Mouse (Mus musculus): Measurements from ENCODE around the gene Cdk5r1. TPM values are rescaled to one million over a fixed set of nuclear protein-coding genes. Genes with fewer than 3 reads are reported as not detected.
"Not testable (repeated sequence)": the region's sequence is repeated elsewhere in the genome, so short reads cannot be mapped to it uniquely, and the experiment has no call there.

Gene Cdk5r1
- polyA plus RNA-seq, 1 experiment from 2014 or later: 0.75 TPM

GRCm38 (mm10) chr11:80446916-80447315 lies 29.9 kb upstream of the Cdk5r1 start:
- Histone ChIP-seq H3K9me3 (ENCODE audit: control insufficient read depth, low read length) (no peaks in the 10 kb centered on the region), H3K4me2 (replicated peaks; ENCODE audit: low read depth) (no peak overlapping the region), H3K27ac (replicated peaks) (no peak overlapping the region), H3K4me1 (replicated peaks; ENCODE audit: control insufficient read depth, insufficient read depth) (no peaks in the 10 kb centered on the region), H3K9ac (ENCODE audit: low read length) (no peak overlapping the region), H3K36me3 (ENCODE audit: control insufficient read depth, insufficient read depth, low read length) (peaks cover 11% of the 10 kb centered on the region), H3K4me3 (ENCODE audit: low read depth, low read length) (no peak overlapping the region), H3K27me3 (ENCODE audit: control insufficient read depth, insufficient read depth, low read length) (no peaks in the 10 kb centered on the region)
- WGBS: 91% methylated on average over 3 of the region's 3 CpGs
- no peak for TF ChIP-seq EP300 (optimal IDR thresholded peaks at IDR 0.05)
- no peak for TF ChIP-seq CTCF (IDR thresholded peaks at IDR 0.05; ENCODE audit: low read depth)
- DNase-seq (ENCODE audit: low spot score) (no peak), ATAC-seq (ENCODE audit: low FRiP score, low TSS enrichment) (no peak)

GRCm38 (mm10) chr11:80449859-80450258 lies 27.0 kb upstream of the Cdk5r1 start:
- no peak for ATAC-seq (ENCODE audit: low FRiP score, low TSS enrichment)
- Histone ChIP-seq H3K27ac (replicated peaks) (no peak overlapping the region), H3K36me3 (ENCODE audit: control insufficient read depth, insufficient read depth, low read length) (peaks cover 10% of the 10 kb centered on the region), H3K27me3 (ENCODE audit: control insufficient read depth, insufficient read depth, low read length) (no peaks in the 10 kb centered on the region), H3K4me2 (replicated peaks; ENCODE audit: low read depth) (no peak overlapping the region), H3K4me3 (ENCODE audit: low read depth, low read length) (no peak overlapping the region), H3K9ac (ENCODE audit: low read length) (no peak overlapping the region), H3K9me3 (ENCODE audit: control insufficient read depth, low read length) (no peaks in the 10 kb centered on the region), H3K4me1 (replicated peaks; ENCODE audit: control insufficient read depth, insufficient read depth) (no peaks in the 10 kb centered on the region)
- no peak for DNase-seq (ENCODE audit: low spot score)
- 93% methylated on average over 2 of the region's 2 CpGs for WGBS
- peak; percentile 22; the same call in 1 of the 2 replicates for TF ChIP-seq CTCF (IDR thresholded peaks at IDR 0.05; ENCODE audit: low read depth)
- TF ChIP-seq EP300 (optimal IDR thresholded peaks at IDR 0.05): no peak

DNA sequence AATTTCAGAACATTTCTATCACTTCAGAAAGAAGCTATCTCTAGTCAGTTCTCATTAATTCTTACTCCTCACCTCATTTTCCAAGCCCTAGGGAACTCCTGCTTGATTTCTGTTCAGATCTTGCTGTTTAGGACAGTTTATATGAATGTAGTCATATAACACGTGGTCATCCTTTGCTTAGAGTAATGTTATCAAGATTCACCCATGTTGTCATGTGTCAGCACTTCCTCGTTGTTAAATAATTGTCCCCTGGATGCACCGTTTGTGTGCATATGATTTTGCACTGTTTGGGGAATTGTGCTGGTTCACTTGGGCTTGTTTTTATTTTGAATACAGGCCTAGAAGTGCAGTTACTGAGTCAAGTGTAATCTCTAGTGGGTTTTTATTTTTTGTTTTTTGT lies 24.6 kb upstream of the Cdk5r1 start:
- H3K4me2 ChIP-seq (replicated peaks; ENCODE audit: low read depth): no peak overlapping the region
- peaks cover 3% of the 10 kb centered on the region; the same call in 1 of the 2 replicates for H3K36me3 ChIP-seq (ENCODE audit: control insufficient read depth, insufficient read depth, low read length)
- ATAC-seq (ENCODE audit: low FRiP score, low TSS enrichment): no peak

GRCm38 (mm10) chr11:80453198-80453597 lies 23.6 kb upstream of the Cdk5r1 start:
- no peak overlapping the region for H3K9ac ChIP-seq (ENCODE audit: low read length)
- TF ChIP-seq CTCF (IDR thresholded peaks at IDR 0.05; ENCODE audit: low read depth) (no peak), EP300 (optimal IDR thresholded peaks at IDR 0.05) (no peak)
- ATAC-seq (ENCODE audit: low FRiP score, low TSS enrichment): no peak
- WGBS: 93% methylated on average over 1 of the region's 1 CpGs
- no peak overlapping the region for H3K4me3 ChIP-seq (ENCODE audit: low read depth, low read length)
- no peaks in the 10 kb centered on the region for H3K27me3 ChIP-seq (ENCODE audit: control insufficient read depth, insufficient read depth, low read length)
- no peaks in the 10 kb centered on the region for H3K9me3 ChIP-seq (ENCODE audit: control insufficient read depth, low read length)
- no peak for DNase-seq (ENCODE audit: low spot score)
- H3K4me1 ChIP-seq (replicated peaks; ENCODE audit: control insufficient read depth, insufficient read depth): no peaks in the 10 kb centered on the region
- no peak overlapping the region for H3K4me2 ChIP-seq (replicated peaks; ENCODE audit: low read depth)
- H3K36me3 ChIP-seq (ENCODE audit: control insufficient read depth, insufficient read depth, low read length): peaks cover 7% of the 10 kb centered on the region; the same call in 1 of the 2 replicates
- no peak overlapping the region for H3K27ac ChIP-seq (replicated peaks)

More for the DNA sequence above, 24.6 kb upstream of the Cdk5r1 start:
- no peak overlapping the region for H3K9ac ChIP-seq (ENCODE audit: low read length)
- no peak overlapping the region for H3K27ac ChIP-seq (replicated peaks)
- no peak for DNase-seq (ENCODE audit: low spot score)
- H3K9me3 ChIP-seq (ENCODE audit: control insufficient read depth, low read length): no peaks in the 10 kb centered on the region
- whole genome bisulfite sequencing: 84% methylated on average over 3 of the region's 3 CpGs
- H3K4me3 ChIP-seq (ENCODE audit: low read depth, low read length): no peak overlapping the region
- no peaks in the 10 kb centered on the region for H3K4me1 ChIP-seq (replicated peaks; ENCODE audit: control insufficient read depth, insufficient read depth)
- TF ChIP-seq EP300 (optimal IDR thresholded peaks at IDR 0.05): no peak
- no peak for TF ChIP-seq CTCF (IDR thresholded peaks at IDR 0.05; ENCODE audit: low read depth)
- H3K27me3 ChIP-seq (ENCODE audit: control insufficient read depth, insufficient read depth, low read length): no peaks in the 10 kb centered on the region

GRCm38 (mm10) chr11:80463605-80464130 lies 13.2 kb upstream of the Cdk5r1 start:
- 0 out of 2 replicates have a peak, but pooled peaks have one; percentile 1 for TF ChIP-seq CTCF (IDR thresholded peaks at IDR 0.05; ENCODE audit: low read depth)
- H3K4me3 ChIP-seq (ENCODE audit: low read depth, low read length); ATAC-seq (ENCODE audit: low FRiP score, low TSS enrichment); H3K4me1 ChIP-seq (replicated peaks; ENCODE audit: control insufficient read depth, insufficient read depth); H3K27me3 ChIP-seq (ENCODE audit: control insufficient read depth, insufficient read depth, low read length); H3K9ac ChIP-seq (ENCODE audit: low read length); H3K4me2 ChIP-seq (replicated peaks; ENCODE audit: low read depth); H3K27ac ChIP-seq (replicated peaks); H3K9me3 ChIP-seq (ENCODE audit: control insufficient read depth, low read length); DNase-seq (ENCODE audit: low spot score): not testable (repeated sequence)
- WGBS: 81% methylated on average over 4 of the region's 4 CpGs
- H3K36me3 ChIP-seq (ENCODE audit: control insufficient read depth, insufficient read depth, low read length): peaks cover 25% of the 10 kb centered on the region

DNA sequence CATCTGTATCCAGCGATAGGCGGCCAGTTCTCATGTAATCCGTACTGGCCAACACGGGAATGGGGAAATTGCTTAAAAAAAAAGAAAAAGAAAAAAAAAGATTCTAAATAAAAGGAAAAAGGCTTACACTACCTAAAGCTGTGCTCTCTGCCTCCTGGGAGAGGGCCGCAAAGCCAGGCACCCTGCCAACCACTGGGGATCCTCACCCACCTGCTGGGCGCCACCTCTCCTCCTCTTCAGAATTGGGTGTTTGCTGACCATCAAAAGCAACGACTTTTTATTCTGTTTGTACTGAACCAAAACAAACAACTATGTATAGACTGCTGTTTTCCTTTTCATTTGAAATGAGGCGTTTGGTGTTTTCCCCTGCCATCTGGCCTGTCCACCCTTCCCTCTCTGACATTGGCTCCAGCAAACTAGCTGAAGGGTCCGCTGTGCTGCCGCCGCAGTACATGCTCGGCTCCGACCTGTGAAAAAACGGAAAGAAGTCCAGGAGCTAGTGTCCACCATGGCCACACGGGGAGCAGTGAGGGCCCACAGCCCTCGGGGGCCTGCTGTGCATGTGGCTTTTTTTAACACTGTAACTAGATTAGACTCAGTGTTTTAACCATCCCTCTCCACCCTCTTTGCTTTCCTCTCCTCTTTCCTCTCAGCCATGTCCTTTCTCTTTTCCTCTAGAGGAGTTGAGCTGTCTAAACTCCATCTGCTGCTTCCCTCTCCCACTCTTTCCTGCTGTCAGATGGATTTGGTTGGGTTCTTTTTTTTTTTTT lies 4.8 kb upstream of the Cdk5r1 start:
- Histone ChIP-seq H3K9ac (ENCODE audit: low read length) (no peak overlapping the region), H3K4me2 (replicated peaks; ENCODE audit: low read depth) (no peak overlapping the region), H3K4me1 (replicated peaks; ENCODE audit: control insufficient read depth, insufficient read depth) (no peaks in the 10 kb centered on the region), H3K36me3 (ENCODE audit: control insufficient read depth, insufficient read depth, low read length) (peaks cover 21% of the 10 kb centered on the region), H3K4me3 (ENCODE audit: low read depth, low read length) (no peak overlapping the region), H3K27ac (replicated peaks) (no peak overlapping the region), H3K27me3 (ENCODE audit: control insufficient read depth, insufficient read depth, low read length) (no peaks in the 10 kb centered on the region), H3K9me3 (ENCODE audit: control insufficient read depth, low read length) (no peaks in the 10 kb centered on the region)
- 74% methylated on average over 16 of the region's 16 CpGs for WGBS
- TF ChIP-seq EP300 (optimal IDR thresholded peaks at IDR 0.05) (no peak), CTCF (IDR thresholded peaks at IDR 0.05; ENCODE audit: low read depth) (no peak)
- ATAC-seq (ENCODE audit: low FRiP score, low TSS enrichment) (no peak), DNase-seq (ENCODE audit: low spot score) (no peak)
